Mouse (Mus musculus) kidney, embryonic 14.5 days (tissue): ENCODE data around the gene Chd4. TPM values are rescaled to one million over a fixed set of nuclear protein-coding genes. Genes with fewer than 3 reads are reported as not detected.
"Not testable (repeated sequence)": the region's sequence is repeated elsewhere in the genome, so short reads cannot be mapped to it uniquely, and the experiment has no call there.

ENCODE experiments used
- ATAC-seq: fragments of 200-750 bp; cut with Nextera tagmentation; 2 replicates; pipeline ENCODE4 v1.8.0; 2017; ENCODE audit warnings: moderate number of reproducible peaks, mild to moderate bottlenecking, moderate TSS enrichment, moderate library complexity; ENCODE audit not compliant: low FRiP score, low TSS enrichment
- H3K27ac ChIP-seq: fragments of 300-500 bp; sonication (generic); 2 replicates; pipeline ENCODE4 v1.5.1; 2014; ENCODE audit warnings: low read depth, mild to moderate bottlenecking, low read length, moderate library complexity, mixed read lengths
- H3K27me3 ChIP-seq: fragments of 300-500 bp; sonication (generic); 2 replicates; pipeline ENCODE4 v1.6.1; 2014; ENCODE audit warnings: mild to moderate bottlenecking, low read length; ENCODE audit not compliant: control insufficient read depth, insufficient read depth
- H3K36me3 ChIP-seq: fragments of 300-500 bp; sonication (generic); 2 replicates; pipeline ENCODE4 v1.6.1; 2014; ENCODE audit warnings: low read length, mixed read lengths; ENCODE audit not compliant: control insufficient read depth, insufficient read depth
- H3K4me1 ChIP-seq: fragments of 300-500 bp; sonication (generic); 2 replicates; pipeline ENCODE4 v1.6.1; 2014; ENCODE audit warnings: low read length, mixed read lengths; ENCODE audit not compliant: control insufficient read depth, insufficient read depth
- H3K4me2 ChIP-seq: fragments of 300-500 bp; sonication (generic); replicated peaks from 2 replicates; pipeline ENCODE4 v1.6.1; 2014; ENCODE audit warnings: low read depth, mild to moderate bottlenecking, low read length
- H3K4me3 ChIP-seq: fragments of 300-500 bp; sonication (generic); 2 replicates; pipeline ENCODE4 v1.5.1; 2014; ENCODE audit warnings: mild to moderate bottlenecking, low read length
- H3K9ac ChIP-seq: fragments of 300-500 bp; sonication (generic); 2 replicates; pipeline ENCODE4 v1.6.1; 2014; ENCODE audit warnings: low read depth, mild to moderate bottlenecking, low read length, moderate library complexity
- H3K9me3 ChIP-seq: fragments of 300-500 bp; sonication (generic); 2 replicates; pipeline ENCODE4 v1.6.1; 2016; ENCODE audit warnings: low read length; ENCODE audit not compliant: control insufficient read depth
- WGBS: fragments of 180-500 bp; shearing (Covaris S2); extraction: QIAGEN DNeasy Blood & Tissue Kit; methylation state at CpG from one replicate; pipeline ENCODE4 v1.1.7; 2014; 5-methylcytosine and 5-hydroxymethylcytosine counted together
- polyA plus RNA-seq: library from polyadenylated mRNA; unstranded; fragments of >200 nt; fragmentation: Nextera tagmentation; extraction: Ambion mirVana; gene quantifications from 2 replicates; pipeline ENCODE4 v1.2.1, GENCODE M21; 2014

The Chd4 gene
- polyA plus RNA-seq, 1 experiment from 2014 or later, result 106 TPM

DNA sequence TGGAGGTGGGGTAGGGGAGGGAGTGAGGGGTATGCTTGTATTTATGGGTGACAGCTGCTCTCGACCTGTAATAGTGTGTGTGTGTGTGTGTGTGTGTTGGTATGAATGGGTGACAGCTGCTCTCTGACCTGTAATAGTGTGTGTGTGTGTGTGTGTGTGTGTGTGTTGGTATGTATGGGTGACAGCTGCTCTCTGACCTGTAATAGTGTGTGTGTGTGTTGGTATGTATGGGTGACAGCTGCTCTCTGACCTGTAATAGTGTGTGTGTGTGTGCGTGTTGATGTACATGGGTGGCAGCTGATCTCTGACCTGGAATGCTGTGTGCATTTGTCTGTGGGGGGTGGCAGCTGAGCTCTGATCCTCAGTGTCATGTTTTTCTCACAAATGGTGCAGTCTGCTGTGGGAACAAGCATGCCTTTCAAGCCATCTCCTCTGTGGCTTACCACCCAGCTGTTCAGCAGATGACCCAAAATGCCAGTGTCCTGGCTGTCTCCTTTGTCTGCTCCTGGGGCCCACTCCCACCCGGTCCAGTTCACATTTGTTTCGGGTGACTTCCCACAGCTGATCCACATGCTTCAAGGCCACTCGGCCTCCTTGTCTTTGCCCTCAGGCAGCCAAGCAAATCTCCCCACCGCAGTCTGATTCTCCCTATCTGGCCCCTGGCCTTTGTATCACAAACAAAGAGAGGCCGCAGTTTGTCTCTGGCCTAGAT lies 61.3 kb downstream of the Chd4 start:
- Histone ChIP-seq H3K4me3 (no peak overlapping the region), H3K36me3 (peaks cover 35% of the 10 kb centered on the region), H3K27ac (peak overlapping the region; percentile 37; the same call in 1 of the 2 replicates), H3K9me3 (no peaks in the 10 kb centered on the region), H3K4me2 (no peak overlapping the region), H3K4me1 (0 out of 2 replicates have a peak, but pooled peaks cover 7% of the 10 kb centered on the region), H3K9ac (no peak overlapping the region), H3K27me3 (no peaks in the 10 kb centered on the region)
- no peak for ATAC-seq
- WGBS, result 39% methylated on average over 7 of the region's 7 CpGs

DNA sequence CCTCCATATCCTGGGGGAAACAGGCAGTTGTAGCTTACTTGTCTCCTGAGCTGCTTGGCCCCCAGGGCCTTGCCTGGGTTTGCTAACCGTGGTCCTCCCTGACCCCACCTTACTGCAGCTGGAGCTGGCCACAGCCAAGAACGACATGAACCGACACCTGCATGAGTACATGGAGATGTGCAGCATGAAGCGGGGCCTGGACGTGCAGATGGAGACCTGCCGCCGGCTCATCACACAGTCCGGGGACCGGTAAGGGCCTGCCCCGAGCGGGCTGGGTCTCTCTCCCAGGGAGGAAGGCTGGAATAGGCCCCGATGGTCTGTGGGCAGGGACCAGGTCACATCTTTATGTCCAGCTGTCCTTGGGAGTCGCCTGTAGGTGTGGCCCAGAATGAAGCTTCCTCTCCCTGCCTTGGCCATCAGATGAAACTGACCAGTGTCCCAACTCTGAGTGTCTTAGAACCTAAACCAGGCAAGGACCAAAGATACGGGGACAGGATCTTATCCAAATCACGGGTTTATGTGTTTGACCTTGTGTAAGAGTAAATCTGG lies 63.2 kb downstream of the Chd4 start:
- H3K27me3 ChIP-seq, result no peaks in the 10 kb centered on the region
- no peak overlapping the region for H3K4me2 ChIP-seq
- no peak overlapping the region for H3K27ac ChIP-seq
- ATAC-seq, result no peak
- no peak overlapping the region for H3K4me3 ChIP-seq
- H3K36me3 ChIP-seq, result peaks cover 50% of the 10 kb centered on the region
- 75% methylated on average over 15 of the region's 15 CpGs for WGBS
- H3K9ac ChIP-seq, result no peak overlapping the region
- H3K4me1 ChIP-seq, result peaks cover 15% of the 10 kb centered on the region; the same call in 1 of the 2 replicates
- no peaks in the 10 kb centered on the region for H3K9me3 ChIP-seq

DNA sequence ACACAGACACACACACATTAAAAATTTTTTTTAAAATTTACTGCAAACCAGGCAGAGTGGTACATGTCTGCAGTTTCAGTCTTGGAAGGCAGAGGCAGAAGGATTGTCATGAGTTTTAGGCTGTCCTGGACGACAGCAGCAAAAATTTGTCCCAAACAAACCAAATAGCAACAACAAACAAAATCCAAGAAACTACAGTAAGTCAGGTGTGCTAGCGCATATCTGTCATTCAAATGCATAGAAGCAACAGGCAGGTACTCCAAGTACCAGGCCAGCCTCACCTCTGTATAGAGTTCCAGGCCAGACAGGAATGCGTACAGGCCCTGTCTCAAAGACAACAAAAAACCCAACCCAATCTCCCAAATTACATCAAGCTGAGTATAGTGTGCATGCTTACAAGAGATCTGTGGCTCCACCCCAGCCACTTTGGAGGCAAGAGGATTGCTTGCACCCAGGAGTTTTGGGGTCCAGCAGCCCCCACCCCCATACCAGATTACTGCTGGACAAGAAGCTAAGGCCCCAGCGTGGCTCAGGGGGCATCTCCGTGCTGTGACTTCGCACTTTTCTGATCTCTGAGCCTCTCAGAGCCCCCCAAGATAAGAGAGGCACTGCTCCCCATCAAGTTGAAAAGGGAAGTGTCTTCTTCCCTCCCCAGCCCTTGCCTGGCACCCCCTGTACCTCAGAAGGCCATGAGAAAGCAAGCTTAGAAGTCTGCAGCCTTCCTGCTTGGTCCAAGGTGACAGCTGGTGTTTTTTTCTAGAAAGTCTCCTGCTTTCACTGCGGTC lies 64.2 kb downstream of the Chd4 start:
- Histone ChIP-seq H3K4me2 (no peak overlapping the region), H3K9me3 (no peaks in the 10 kb centered on the region), H3K27me3 (no peaks in the 10 kb centered on the region), H3K27ac (no peak overlapping the region), H3K4me1 (peaks cover 16% of the 10 kb centered on the region; the same call in 1 of the 2 replicates), H3K4me3 (no peak overlapping the region), H3K36me3 (peaks cover 52% of the 10 kb centered on the region), H3K9ac (no peak overlapping the region)
- 81% methylated on average over 7 of the region's 7 CpGs for WGBS
- no peak for ATAC-seq

DNA sequence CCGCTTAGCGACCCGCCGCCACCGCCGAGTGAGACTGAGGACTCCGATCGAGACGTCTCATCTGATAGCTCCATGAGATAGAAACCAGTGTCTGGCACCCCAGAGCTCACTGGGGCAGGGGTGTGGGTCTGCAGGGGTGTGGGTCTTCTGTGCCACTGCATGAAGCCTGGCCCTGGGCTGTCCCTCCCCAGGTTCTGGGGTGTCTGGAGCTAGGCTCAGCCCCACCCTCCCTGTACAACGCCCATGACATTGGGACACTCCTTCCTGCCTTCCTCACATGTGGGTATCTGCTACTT lies 64.7 kb downstream of the Chd4 start:
- Histone ChIP-seq H3K9me3 (no peaks in the 10 kb centered on the region), H3K4me3 (no peak overlapping the region), H3K27me3 (no peaks in the 10 kb centered on the region), H3K4me1 (peaks cover 16% of the 10 kb centered on the region; the same call in 1 of the 2 replicates), H3K9ac (no peak overlapping the region), H3K27ac (peak overlapping the region; percentile 14; the same call in 1 of the 2 replicates), H3K4me2 (no peak overlapping the region), H3K36me3 (peaks cover 52% of the 10 kb centered on the region)
- no peak for ATAC-seq
- WGBS, result 62% methylated on average over 10 of the region's 10 CpGs

DNA sequence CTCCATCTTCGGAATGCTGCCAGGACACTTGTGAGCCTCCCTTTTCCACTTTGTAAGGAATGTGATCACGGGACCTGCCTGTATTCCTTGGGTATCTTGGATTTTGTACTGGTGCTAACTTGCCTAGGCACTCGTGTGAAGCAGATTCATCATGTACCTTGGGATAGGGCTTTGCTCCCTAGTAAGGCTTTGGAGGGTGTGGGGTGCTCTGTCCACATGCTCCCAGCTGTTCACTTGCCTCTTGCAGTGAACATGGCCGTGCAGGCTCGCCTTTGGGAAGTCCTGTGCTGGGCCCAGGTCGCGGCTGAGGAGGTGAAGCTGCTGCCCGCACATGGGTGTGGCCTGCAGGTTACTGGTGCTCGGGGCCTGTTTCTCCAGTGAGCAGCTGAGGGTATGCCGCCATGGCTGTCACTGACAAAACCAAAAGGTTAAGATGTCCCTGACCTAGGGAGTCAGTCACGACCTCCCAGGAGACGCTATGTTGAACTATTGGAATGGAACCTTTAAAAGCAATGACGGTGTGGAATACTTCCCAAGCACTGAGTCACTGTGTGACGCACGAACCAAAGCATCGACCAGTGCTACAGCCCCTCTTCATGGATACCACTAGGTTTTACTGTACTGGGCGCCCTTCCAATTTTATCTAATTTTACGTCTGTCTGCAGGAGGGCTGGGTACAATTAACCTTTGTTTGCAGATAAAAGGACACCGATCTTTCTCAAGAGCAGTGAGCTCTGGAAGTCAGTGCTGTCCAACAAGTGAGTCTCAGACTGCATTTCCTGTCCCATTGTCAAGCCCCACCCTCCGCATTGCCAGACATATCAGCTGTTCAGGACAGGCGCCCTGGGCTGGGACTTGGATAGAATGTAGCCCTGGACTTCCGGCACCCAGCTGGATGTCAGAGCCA lies 65.3 kb downstream of the Chd4 start:
- no peak overlapping the region for H3K9ac ChIP-seq
- 25% methylated on average over 22 of the region's 22 CpGs for WGBS
- no peak for ATAC-seq
- no peak overlapping the region for H3K4me3 ChIP-seq
- peak overlapping the region; percentile 14; the same call in 1 of the 2 replicates for H3K27ac ChIP-seq
- peaks cover 52% of the 10 kb centered on the region for H3K36me3 ChIP-seq
- no peak overlapping the region for H3K4me2 ChIP-seq
- H3K9me3 ChIP-seq, result no peaks in the 10 kb centered on the region
- no peaks in the 10 kb centered on the region for H3K27me3 ChIP-seq
- H3K4me1 ChIP-seq, result peaks cover 16% of the 10 kb centered on the region; the same call in 1 of the 2 replicates

DNA sequence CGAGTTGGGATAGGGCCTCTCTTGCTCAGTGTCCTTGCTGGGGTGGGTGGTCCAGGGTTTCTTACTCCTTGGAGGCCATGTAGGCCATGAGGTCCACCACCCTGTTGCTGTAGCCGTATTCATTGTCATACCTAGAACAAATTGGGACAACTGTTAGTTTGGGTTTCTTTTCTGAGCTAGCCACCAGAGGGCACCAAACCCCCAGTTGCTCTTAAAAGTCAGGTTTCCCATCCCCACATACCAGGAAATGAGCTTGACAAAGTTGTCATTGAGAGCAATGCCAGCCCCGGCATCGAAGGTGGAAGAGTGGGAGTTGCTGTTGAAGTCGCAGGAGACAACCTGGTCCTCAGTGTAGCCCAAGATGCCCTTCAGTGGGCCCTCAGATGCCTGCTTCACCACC lies 66.2 kb downstream of the Chd4 start:
- not testable (repeated sequence) for H3K9ac ChIP-seq, H3K27ac ChIP-seq, H3K9me3 ChIP-seq, H3K27me3 ChIP-seq, ATAC-seq, H3K4me3 ChIP-seq, H3K4me2 ChIP-seq
- 12% methylated on average over 3 of the region's 5 CpGs for WGBS
- Histone ChIP-seq H3K36me3 (peaks cover 52% of the 10 kb centered on the region), H3K4me1 (peaks cover 24% of the 10 kb centered on the region; the same call in 1 of the 2 replicates)

DNA sequence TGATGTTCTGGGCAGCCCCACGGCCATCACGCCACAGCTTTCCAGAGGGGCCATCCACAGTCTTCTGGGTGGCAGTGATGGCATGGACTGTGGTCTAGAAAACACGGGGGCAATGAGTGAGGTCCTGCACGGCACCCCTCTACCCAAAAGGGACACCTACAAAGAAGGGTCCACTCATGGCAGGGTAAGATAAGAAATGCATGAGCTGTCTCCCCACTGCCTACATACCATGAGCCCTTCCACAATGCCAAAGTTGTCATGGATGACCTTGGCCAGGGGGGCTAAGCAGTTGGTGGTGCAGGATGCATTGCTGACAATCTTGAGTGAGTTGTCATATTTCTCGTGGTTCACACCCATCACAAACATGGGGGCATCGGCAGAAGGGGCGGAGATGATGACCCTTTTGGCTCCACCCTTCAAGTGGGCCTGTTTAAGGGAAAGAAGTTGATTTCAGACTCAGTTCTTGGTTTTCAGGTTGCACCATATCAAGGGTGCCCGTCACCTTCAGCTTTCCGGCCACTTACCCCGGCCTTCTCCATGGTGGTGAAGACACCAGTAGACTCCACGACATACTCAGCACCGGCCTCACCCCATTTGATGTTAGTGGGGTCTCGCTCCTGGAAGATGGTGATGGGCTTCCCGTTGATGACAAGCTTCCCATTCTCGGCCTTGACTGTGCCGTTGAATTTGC lies 67.0 kb downstream of the Chd4 start:
- not testable (repeated sequence) for H3K27ac ChIP-seq, ATAC-seq, H3K9me3 ChIP-seq, H3K27me3 ChIP-seq, H3K9ac ChIP-seq, H3K4me3 ChIP-seq
- 80% methylated on average over 10 of the region's 16 CpGs for WGBS
- Histone ChIP-seq H3K4me2 (peak overlapping the region; percentile 12; the same call in 1 of the 2 replicates), H3K36me3 (peaks cover 60% of the 10 kb centered on the region), H3K4me1 (peaks cover 24% of the 10 kb centered on the region)
